Mouse (Mus musculus) heart, adult 2 months (tissue): ENCODE results near the gene Ribc1.

ENCODE experiments used
- CTCF ChIP-seq: fragments of 200-600 bp; IDR thresholded peaks from 2 replicates; pipeline ENCODE4 v1.8.1; 2022; ENCODE audit warnings: antibody characterized with exemption, mild to moderate bottlenecking, moderate library complexity
- POLR2A ChIP-seq: fragments of 200-500 bp; IDR thresholded peaks from 2 replicates; pipeline ENCODE4 v1.6.1; 2011; ENCODE audit warnings: mild to moderate bottlenecking, low read depth, low read length, control low read depth; ENCODE audit not compliant: insufficient read depth

DNA sequence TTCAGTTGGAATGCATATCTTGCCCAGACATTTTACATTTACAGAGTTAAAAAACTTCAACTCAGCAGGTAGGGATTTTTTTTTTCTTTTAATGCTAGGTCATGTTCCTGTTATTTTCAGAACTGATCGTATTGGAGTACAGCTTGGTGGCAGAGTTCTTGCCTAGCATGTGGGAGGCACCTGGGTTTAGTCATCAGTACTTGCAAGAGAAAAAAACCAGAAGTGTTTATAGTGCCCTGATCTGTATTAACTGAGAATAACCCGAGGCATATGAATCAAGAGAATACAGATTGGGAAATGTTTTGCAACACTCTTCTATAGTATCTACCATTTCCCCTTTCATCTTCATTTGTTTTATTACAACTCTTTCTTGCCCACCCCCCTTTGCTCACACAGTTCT lies 13.2 kb downstream of the Ribc1 start:
- TF ChIP-seq POLR2A = no peak
- TF ChIP-seq CTCF = no peak
